8 mouse cellular contexts compared by ENCODE assay signal in genomic region chr16:23403008-23403755, GRCm38 (mm10). TPM values are rescaled to one million over a fixed set of nuclear protein-coding genes. Genes with fewer than 3 reads are reported as not detected.
DNase-seq lines count a peak whose midpoint lies in the region; ATAC-seq lines count a peak whose summit lies in the region.

No protein-coding gene starts in this region.

- no peak overlapping the region for H3K9ac ChIP-seq in neural tube, embryonic 15.5 days (replicated peaks)
- H3K9ac ChIP-seq in kidney, embryonic 15.5 days: no peak overlapping the region
- H3K9ac ChIP-seq in limb, embryonic 13.5 days: no peak overlapping the region

- H3K4me1 ChIP-seq in neural tube, embryonic 15.5 days: no peaks in the 10 kb centered on the region
- H3K4me1 ChIP-seq in kidney, embryonic 15.5 days: peaks cover 22% of the 10 kb centered on the region
- peaks cover 14% of the 10 kb centered on the region for H3K4me1 ChIP-seq in limb, embryonic 13.5 days

- no peaks in the 10 kb centered on the region for H3K27me3 ChIP-seq in neural tube, embryonic 15.5 days (replicated peaks)
- no peaks in the 10 kb centered on the region for H3K27me3 ChIP-seq in kidney, embryonic 15.5 days
- no peaks in the 10 kb centered on the region for H3K27me3 ChIP-seq in limb, embryonic 13.5 days

- WGBS in neural tube, embryonic 15.5 days: 58% methylated on average over 8 of the region's 8 CpGs
- 41% methylated on average over 8 of the region's 8 CpGs for WGBS in kidney, embryonic 15.5 days
- WGBS in limb, embryonic 13.5 days: 49% methylated on average over 8 of the region's 8 CpGs

- DNase-seq in neural tube, embryonic 10.5 days (ENCODE audit: extremely low spot score, low spot score): peak; percentile 83
- peak; percentile 85 for DNase-seq in embryo, embryonic 10 days (ENCODE audit: low spot score)
- peak; percentile 24 for DNase-seq in gonadal fat pad, adult 2 months (ENCODE audit: low read depth)
- peak; percentile 12 to 69 for DNase-seq in natural killer cell, adult 2 months (ENCODE audit: low spot score in 2 of 2)
- DNase-seq in testis, postnatal 14 days (ENCODE audit: low spot score): peak; percentile 46

- no peaks in the 10 kb centered on the region for H3K36me3 ChIP-seq in neural tube, embryonic 15.5 days
- no peaks in the 10 kb centered on the region for H3K36me3 ChIP-seq in kidney, embryonic 15.5 days
- no peaks in the 10 kb centered on the region for H3K36me3 ChIP-seq in limb, embryonic 13.5 days

- H3K4me2 ChIP-seq in neural tube, embryonic 15.5 days: no peak overlapping the region
- H3K4me2 ChIP-seq in kidney, embryonic 15.5 days: no peak overlapping the region
- no peak overlapping the region for H3K4me2 ChIP-seq in limb, embryonic 13.5 days (replicated peaks)

- H3K27ac ChIP-seq in neural tube, embryonic 15.5 days (replicated peaks): no peak overlapping the region
- no peak overlapping the region for H3K27ac ChIP-seq in kidney, embryonic 15.5 days
- no peak overlapping the region; the same call in 1 of the 2 replicates for H3K27ac ChIP-seq in limb, embryonic 13.5 days

- no peaks in the 10 kb centered on the region for H3K9me3 ChIP-seq in neural tube, embryonic 15.5 days (replicated peaks)
- no peaks in the 10 kb centered on the region for H3K9me3 ChIP-seq in kidney, embryonic 15.5 days (replicated peaks)
- no peaks in the 10 kb centered on the region for H3K9me3 ChIP-seq in limb, embryonic 13.5 days

- no peak overlapping the region for H3K4me3 ChIP-seq in neural tube, embryonic 15.5 days (replicated peaks)
- H3K4me3 ChIP-seq in kidney, embryonic 15.5 days (replicated peaks): no peak overlapping the region
- no peak overlapping the region for H3K4me3 ChIP-seq in limb, embryonic 13.5 days

- ATAC-seq in neural tube, embryonic 15.5 days (ENCODE audit: low FRiP score): no peak
- ATAC-seq in kidney, embryonic 15.5 days (replicated peaks; ENCODE audit: low FRiP score): peak; percentile 37
- peak; percentile 51; the same call in 1 of the 2 replicates for ATAC-seq in limb, embryonic 13.5 days (ENCODE audit: low FRiP score, low read depth)

RNA-seq across cellular contexts. Expression of gene Rtp1, which starts 25.8 kb away (rescaled TPM):
- 0.08 TPM in 1 of 2 replicates, not detected in the other for polyA plus RNA-seq in neural tube, embryonic 15.5 days (2015; fragmentation: Nextera tagmentation; extraction: Ambion mirVana)
- 0.03 TPM in 1 of 2 replicates, not detected in the other for polyA plus RNA-seq in gonadal fat pad, adult 2 months (2012; rRNA removed)
- polyA plus RNA-seq in kidney, embryonic 15.5 days (2015; fragmentation: Nextera tagmentation; extraction: Ambion mirVana): not detected in 2 replicates
- not detected in 2 replicates for polyA plus RNA-seq in limb, embryonic 13.5 days (2015; fragmentation: Nextera tagmentation; extraction: Ambion mirVana)

Comparison
In these comparisons a context has a peak if more than half of its experiments do, and no peak if none do; other contexts are left out.
1. DNase-seq: peak in every context shown above with its lines; median percentile 85 in embryo, embryonic 10 days; 83 in neural tube, embryonic 10.5 days; 46 in testis, postnatal 14 days; 40 in natural killer cell, adult 2 months; 24 in gonadal fat pad, adult 2 months.